Mouse (Mus musculus): Measurements from ENCODE around the gene Tsr1.

DNA sequence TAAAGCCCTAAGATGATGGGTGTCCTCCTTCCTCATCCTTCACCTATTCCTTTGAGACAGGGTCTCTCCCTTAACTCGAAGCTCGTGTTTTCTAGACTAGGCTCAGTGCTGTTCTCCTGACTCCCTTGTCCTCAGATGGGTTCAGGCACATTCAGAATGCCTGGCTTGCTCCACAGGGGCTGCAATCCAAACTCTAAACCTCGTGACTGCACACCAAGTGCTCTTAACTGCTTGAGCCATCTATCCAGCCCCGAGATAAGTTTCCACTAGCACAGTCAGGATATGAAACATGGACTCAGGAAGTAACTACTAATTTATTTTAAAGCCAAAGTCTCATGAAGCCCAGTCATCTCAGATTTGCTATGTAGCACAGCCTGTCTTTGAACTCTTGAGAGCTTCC, 27.3 kb upstream of the Tsr1 start:
- TF ChIP-seq CTCF (IDR thresholded peaks at IDR 0.05) (no peak), EP300 (IDR thresholded peaks at IDR 0.05; ENCODE audit: insufficient read depth, low read depth, low read length) (no peak), POLR2A (IDR thresholded peaks at IDR 0.05; ENCODE audit: insufficient read depth, low read depth, low read length) (no peak)

Measured in heart, adult 2 months (tissue).